Mouse (Mus musculus): ENCODE results near the gene Dhcr7. TPM values are rescaled to one million over a fixed set of nuclear protein-coding genes. Genes with fewer than 3 reads are reported as not detected.
A peak's percentile ranks its signal among the peaks of the same experiment; 100 is the strongest.

Gene Dhcr7
- 70.7 and 79.2 TPM in 2 replicates for polyA plus RNA-seq (2012; rRNA removed)

DNA sequence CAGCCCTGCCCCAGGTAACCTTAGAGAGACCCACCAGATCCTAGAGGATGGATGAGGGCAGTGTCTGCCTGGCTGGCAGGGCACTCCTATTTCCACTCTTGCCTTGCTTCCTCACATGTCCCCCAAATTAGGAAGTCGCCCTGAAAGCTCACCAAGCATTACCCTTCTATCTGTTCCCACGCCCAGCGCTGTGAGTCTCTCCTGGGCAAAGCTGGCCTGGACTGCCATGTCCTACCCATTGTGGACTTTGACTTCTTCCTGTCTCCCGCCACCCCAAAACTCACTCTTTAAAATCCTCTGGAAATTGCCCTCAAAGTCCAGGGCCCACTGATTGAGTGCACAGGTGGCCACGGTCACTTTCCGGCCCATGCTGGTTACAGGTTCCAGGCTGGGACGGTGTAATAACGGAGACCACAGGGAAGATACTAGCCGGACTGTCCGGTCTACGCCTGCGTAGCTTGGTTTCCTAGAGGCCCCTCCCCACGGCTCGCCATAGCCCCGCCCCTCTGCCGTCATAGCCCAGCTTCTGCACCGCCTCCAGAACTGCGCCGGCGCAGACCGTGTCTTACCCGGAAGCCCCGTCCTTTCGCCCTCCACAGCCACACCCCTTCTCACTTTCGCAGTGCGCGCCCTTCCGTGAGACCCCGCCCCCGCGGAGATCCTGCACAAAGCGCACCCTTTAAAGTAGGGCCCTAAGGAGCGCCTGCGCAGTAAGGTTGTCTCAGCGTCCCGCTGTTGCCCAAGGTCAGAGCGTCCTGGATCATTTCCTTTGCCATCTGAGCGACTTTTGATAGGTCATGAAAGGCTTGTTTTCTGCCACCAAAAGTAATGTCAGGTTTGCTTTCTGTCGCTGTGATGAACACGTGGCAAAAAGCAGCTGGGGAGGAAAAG is at the start of gene Dhcr7, which contains the start of gene Nadsyn1:
Gene Dhcr7, plus strand, starts transcription at position 771 of the 891 bp plus-strand sequence.
Gene Nadsyn1, minus strand, starts transcription at position 475 of the 891 bp plus-strand sequence.
- no peak for TF ChIP-seq CTCF (IDR thresholded peaks at IDR 0.05; ENCODE audit: borderline replicate concordance, insufficient read depth, low read depth, low read length)
- peak; percentile 85; the same call in 1 of the 2 replicates for TF ChIP-seq POLR2A (IDR thresholded peaks at IDR 0.05; ENCODE audit: borderline replicate concordance, insufficient read depth, low read length)
- WGBS: under 1% methylated on average over 40 of the region's 40 CpGs
- H3K27me3 ChIP-seq (ENCODE audit: control insufficient read depth, insufficient read depth, low read length): no peaks in the 10 kb centered on the region
- H3K4me3 ChIP-seq (replicated peaks; ENCODE audit: insufficient read depth, low read depth, low read length): peak within 1 kb of the TSS; percentile 85
- peak; percentile 99 for DNase-seq
- H3K4me1 ChIP-seq (ENCODE audit: control insufficient read depth, insufficient read depth, low read length): peaks cover 7% of the 10 kb centered on the region; the same call in 1 of the 2 replicates
- H3K27ac ChIP-seq (ENCODE audit: insufficient read depth, low read length): peak within 1 kb of the TSS; percentile 48; the same call in 1 of the 2 replicates

DNA sequence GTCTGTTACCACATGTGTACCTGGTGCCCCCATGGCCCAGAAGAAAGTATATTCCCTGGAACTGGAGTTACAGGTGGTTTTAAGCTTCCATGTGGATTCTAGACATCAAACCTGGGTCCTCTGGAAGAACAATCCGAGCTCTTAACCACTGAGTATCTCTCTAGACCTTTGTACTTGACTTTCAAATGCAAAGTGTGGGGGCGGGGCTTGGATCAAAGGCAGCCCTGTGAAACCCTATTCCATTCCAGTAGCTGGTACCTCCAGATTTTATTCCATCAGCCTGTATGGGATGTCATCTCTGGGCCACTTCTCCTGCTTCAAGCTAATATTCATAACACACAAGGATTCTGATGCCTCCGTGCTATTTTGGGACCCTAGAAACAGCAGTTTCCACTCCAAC is 46.8 kb upstream of the Dhcr7 start:
- DNase-seq: no peak
- no peak for TF ChIP-seq POLR2A (IDR thresholded peaks at IDR 0.05; ENCODE audit: borderline replicate concordance, insufficient read depth, low read length)
- WGBS: 60% methylated on average over 3 of the region's 3 CpGs
- Histone ChIP-seq H3K27me3 (ENCODE audit: control insufficient read depth, insufficient read depth, low read length) (no peaks in the 10 kb centered on the region), H3K4me3 (replicated peaks; ENCODE audit: insufficient read depth, low read depth, low read length) (no peak overlapping the region), H3K27ac (ENCODE audit: insufficient read depth, low read length) (no peak overlapping the region), H3K4me1 (ENCODE audit: control insufficient read depth, insufficient read depth, low read length) (no peaks in the 10 kb centered on the region)

DNA sequence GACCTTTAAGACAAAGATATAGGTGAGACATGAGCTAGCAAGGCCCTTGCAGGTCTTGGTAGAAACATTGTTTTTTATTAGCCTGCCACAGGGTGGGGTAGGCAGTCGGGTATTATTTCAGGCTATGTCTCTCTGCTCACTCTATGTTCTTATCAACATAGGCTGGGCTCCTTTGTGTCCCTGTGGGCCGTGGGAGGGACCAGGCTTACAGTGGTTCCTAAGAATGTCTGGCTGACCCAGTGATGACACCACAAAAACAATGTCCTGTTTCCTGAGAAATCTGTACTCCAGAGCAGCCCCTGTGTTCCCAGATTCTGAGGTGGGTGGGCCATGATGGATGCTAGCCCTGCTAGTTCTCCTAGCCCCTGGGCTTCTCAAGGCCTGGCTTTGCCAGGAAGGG is 45.6 kb upstream of the Dhcr7 start:
- TF ChIP-seq CTCF (IDR thresholded peaks at IDR 0.05; ENCODE audit: borderline replicate concordance, insufficient read depth, low read depth, low read length): no peak
- no peak for TF ChIP-seq POLR2A (IDR thresholded peaks at IDR 0.05; ENCODE audit: borderline replicate concordance, insufficient read depth, low read length)
- 78% methylated on average over 2 of the region's 2 CpGs for WGBS
- H3K4me3 ChIP-seq (replicated peaks; ENCODE audit: insufficient read depth, low read depth, low read length): no peak overlapping the region
- H3K27ac ChIP-seq (ENCODE audit: insufficient read depth, low read length): no peak overlapping the region
- no peaks in the 10 kb centered on the region for H3K27me3 ChIP-seq (ENCODE audit: control insufficient read depth, insufficient read depth, low read length)
- DNase-seq: no peak
- H3K4me1 ChIP-seq (ENCODE audit: control insufficient read depth, insufficient read depth, low read length): no peaks in the 10 kb centered on the region

DNA sequence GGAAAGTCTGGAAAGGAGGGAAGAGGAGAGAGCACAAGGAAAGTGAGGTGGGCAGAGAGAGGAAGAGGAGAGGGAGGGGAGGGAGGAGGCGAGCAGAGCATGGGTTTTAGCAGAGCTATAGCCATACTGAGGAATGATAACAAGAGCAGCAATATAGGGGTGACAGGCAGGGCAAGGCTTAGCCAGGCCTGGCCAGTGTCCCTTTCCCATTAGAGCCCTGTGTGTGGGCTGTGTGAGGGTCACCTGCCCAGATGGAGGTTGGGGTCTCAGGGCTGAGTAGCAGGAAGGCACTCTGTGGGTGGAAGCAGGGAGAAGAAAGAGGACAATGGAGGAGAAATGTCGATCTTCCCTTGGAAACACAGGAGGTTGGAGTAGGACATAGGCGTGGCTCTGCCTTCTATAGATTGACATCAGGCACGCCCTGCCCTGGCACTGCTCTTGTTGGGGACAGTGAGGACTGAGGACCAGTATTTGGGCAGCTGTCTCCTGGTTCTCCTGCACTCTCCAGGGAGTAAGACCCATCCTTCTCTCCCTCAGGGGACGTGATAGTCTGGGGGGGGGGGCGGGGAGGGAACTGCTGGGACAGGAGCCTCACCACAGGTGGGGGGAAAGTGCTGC is 39.5 kb upstream of the Dhcr7 start:
- WGBS: 28% methylated on average over 6 of the region's 6 CpGs
- no peak for DNase-seq
- H3K27me3 ChIP-seq (ENCODE audit: control insufficient read depth, insufficient read depth, low read length): no peaks in the 10 kb centered on the region

DNA sequence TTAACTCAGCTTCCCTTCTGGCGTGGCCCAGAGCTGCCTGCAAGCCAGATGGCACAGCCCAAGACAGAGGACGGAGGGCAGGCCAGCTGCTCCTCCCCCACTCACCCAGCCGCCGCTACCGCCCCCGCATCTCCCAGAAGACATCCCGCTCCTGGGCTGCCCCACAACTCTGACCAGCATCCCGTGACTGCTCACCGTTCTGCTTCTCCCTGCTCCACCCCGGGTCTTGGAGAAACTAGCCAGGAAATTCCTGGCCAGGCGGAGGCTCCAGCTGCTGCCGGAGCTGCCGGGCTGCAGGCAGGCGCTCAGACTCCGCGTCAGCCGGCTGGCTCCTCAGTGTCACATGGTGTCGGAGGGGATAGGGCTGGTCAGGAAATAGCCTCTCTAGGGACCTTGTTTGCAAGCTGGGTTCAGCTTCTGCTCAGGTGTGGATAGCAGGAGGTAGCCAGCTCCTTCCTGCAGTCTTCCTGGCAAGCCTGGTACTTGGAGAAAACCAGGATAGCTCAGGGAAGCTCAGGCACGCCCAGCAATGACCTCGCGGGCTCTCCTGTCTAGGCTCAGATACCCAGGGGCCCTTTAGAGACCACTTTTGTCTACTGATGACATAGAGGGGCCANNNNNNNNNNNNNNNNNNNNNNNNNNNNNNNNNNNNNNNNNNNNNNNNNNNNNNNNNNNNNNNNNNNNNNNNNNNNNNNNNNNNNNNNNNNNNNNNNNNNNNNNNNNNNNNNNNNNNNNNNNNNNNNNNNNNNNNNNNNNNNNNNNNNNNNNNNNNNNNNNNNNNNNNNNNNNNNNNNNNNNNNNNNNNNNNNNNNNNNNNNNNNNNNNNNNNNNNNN is 38.7 kb upstream of the Dhcr7 start, which contains the start of gene Mrgpre:
Gene Mrgpre, minus strand, starts transcription at position 505 of the 834 bp plus-strand sequence.
- Histone ChIP-seq H3K27ac (ENCODE audit: insufficient read depth, low read length) (no peak within 1 kb of the TSS), H3K4me3 (replicated peaks; ENCODE audit: insufficient read depth, low read depth, low read length) (peak within 1 kb of the TSS; percentile 29), H3K27me3 (ENCODE audit: control insufficient read depth, insufficient read depth, low read length) (no peaks in the 10 kb centered on the region), H3K4me1 (ENCODE audit: control insufficient read depth, insufficient read depth, low read length) (peaks cover 26% of the 10 kb centered on the region)
- DNase-seq: peak; percentile 45 to 56
- WGBS: 2% methylated on average over 21 of the region's 21 CpGs
- no peak for TF ChIP-seq POLR2A (IDR thresholded peaks at IDR 0.05; ENCODE audit: borderline replicate concordance, insufficient read depth, low read length)
- no peak for TF ChIP-seq CTCF (IDR thresholded peaks at IDR 0.05; ENCODE audit: borderline replicate concordance, insufficient read depth, low read depth, low read length)

More for the DNA sequence above, 39.5 kb upstream of the Dhcr7 start:
- TF ChIP-seq CTCF (IDR thresholded peaks at IDR 0.05; ENCODE audit: borderline replicate concordance, insufficient read depth, low read depth, low read length) (no peak), POLR2A (IDR thresholded peaks at IDR 0.05; ENCODE audit: borderline replicate concordance, insufficient read depth, low read length) (no peak)
- H3K27ac ChIP-seq (ENCODE audit: insufficient read depth, low read length): no peak overlapping the region
- peak overlapping the region; percentile 29 for H3K4me3 ChIP-seq (replicated peaks; ENCODE audit: insufficient read depth, low read depth, low read length)
- H3K4me1 ChIP-seq (ENCODE audit: control insufficient read depth, insufficient read depth, low read length): peaks cover 26% of the 10 kb centered on the region

DNA sequence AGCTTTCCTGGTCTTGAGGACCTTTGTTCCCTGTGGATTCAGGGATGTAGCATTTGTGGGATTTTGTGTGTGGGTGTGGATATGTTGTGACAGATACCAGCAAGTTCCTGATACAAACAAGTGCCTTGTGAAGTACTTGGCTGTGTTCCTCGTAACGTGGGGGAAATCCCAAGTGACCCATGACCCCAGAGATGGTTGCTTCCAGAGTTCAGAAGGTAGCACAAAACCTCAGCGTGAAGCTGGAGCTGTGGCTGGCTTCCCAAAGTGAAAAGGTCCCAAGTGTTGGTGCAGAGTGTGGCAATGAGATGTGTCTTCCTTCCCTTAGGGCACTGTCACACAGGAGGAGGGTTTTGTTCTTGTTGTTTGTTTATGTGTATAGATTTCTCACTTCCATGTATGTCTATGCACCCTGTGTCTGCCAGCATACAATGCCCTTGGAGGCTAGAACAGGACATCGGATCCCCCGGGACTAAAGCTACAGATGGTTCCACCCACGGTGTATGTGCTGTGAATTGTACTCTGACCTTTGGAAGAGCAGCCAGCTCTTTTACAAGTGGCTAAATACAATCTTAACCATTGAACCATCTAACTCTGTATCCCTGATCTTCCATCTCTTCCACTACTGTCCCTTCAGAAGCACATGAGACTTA is 30.5 kb upstream of the Dhcr7 start:
- WGBS: 73% methylated on average over 6 of the region's 6 CpGs
- Histone ChIP-seq H3K4me3 (replicated peaks; ENCODE audit: insufficient read depth, low read depth, low read length) (no peak overlapping the region), H3K27ac (ENCODE audit: insufficient read depth, low read length) (no peak overlapping the region), H3K4me1 (ENCODE audit: control insufficient read depth, insufficient read depth, low read length) (no peaks in the 10 kb centered on the region), H3K27me3 (ENCODE audit: control insufficient read depth, insufficient read depth, low read length) (no peaks in the 10 kb centered on the region; the same call in 1 of the 2 replicates)
- DNase-seq: no peak
- TF ChIP-seq CTCF (IDR thresholded peaks at IDR 0.05; ENCODE audit: borderline replicate concordance, insufficient read depth, low read depth, low read length) (no peak), POLR2A (IDR thresholded peaks at IDR 0.05; ENCODE audit: borderline replicate concordance, insufficient read depth, low read length) (no peak)

DNA sequence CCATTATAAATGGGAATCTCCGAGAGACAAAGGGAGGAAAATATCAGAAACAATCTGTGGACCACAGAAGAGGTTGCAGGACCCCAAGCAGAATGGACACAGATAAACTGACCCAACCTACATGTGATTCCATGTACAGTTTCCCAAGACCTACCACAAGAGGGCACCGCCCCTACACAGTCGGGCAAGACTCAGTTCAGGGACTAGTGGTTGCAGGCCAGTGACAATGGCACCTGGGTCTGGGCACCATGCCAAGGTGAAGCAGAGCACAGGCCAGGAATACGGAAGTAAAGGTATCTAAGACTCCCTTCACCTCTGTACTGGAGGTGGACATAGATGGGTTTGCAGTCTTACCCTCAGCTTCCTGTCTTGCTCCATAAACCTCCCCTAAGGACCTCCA is 29.8 kb upstream of the Dhcr7 start:
- H3K27ac ChIP-seq (ENCODE audit: insufficient read depth, low read length): no peak overlapping the region
- no peaks in the 10 kb centered on the region; the same call in 1 of the 2 replicates for H3K27me3 ChIP-seq (ENCODE audit: control insufficient read depth, insufficient read depth, low read length)
- peak; percentile 55 for TF ChIP-seq CTCF (IDR thresholded peaks at IDR 0.05; ENCODE audit: borderline replicate concordance, insufficient read depth, low read depth, low read length)
- TF ChIP-seq POLR2A (IDR thresholded peaks at IDR 0.05; ENCODE audit: borderline replicate concordance, insufficient read depth, low read length): no peak
- WGBS: 57% methylated on average over 4 of the region's 4 CpGs
- no peak overlapping the region for H3K4me3 ChIP-seq (replicated peaks; ENCODE audit: insufficient read depth, low read depth, low read length)
- H3K4me1 ChIP-seq (ENCODE audit: control insufficient read depth, insufficient read depth, low read length): no peaks in the 10 kb centered on the region
- DNase-seq: peak; percentile 21 to 32

All from cerebellum, adult 2 months (tissue).